Mouse (Mus musculus) intestine, embryonic 15.5 days (tissue): ENCODE measurements at regions not wholly inside any gene's neighbourhood (a gene's known extent, or its start where the extent isn't known, plus 50 kb on each side); places are given as distances from the start of the nearest gene placed in this dataset.

Experiments used
- ATAC-seq: fragments of 200-750 bp; cut with Nextera tagmentation; 2 replicates; pipeline ENCODE4 v1.8.0; 2017; ENCODE audit warnings: moderate TSS enrichment, moderate library complexity
- H3K27ac ChIP-seq: fragments of 300-500 bp; sonication (generic); 2 replicates; pipeline ENCODE4 v1.5.1; 2015; ENCODE audit warnings: mild to moderate bottlenecking, inconsistent platforms
- H3K27me3 ChIP-seq: fragments of 300-500 bp; sonication (generic); replicated peaks from 2 replicates; pipeline ENCODE4 v1.6.1; 2015; ENCODE audit warnings: inconsistent platforms
- H3K36me3 ChIP-seq: fragments of 300-500 bp; sonication (generic); 2 replicates; pipeline ENCODE4 v1.6.1; 2015; ENCODE audit warnings: inconsistent platforms
- H3K4me1 ChIP-seq: fragments of 300-500 bp; sonication (generic); replicated peaks from 2 replicates; pipeline ENCODE4 v1.6.1; 2015; ENCODE audit warnings: inconsistent platforms
- H3K4me2 ChIP-seq: fragments of 300-500 bp; sonication (generic); replicated peaks from 2 replicates; pipeline ENCODE4 v1.6.1; 2015; ENCODE audit warnings: mild to moderate bottlenecking, inconsistent platforms
- H3K4me3 ChIP-seq: fragments of 300-500 bp; sonication (generic); replicated peaks from 2 replicates; pipeline ENCODE4 v1.5.1; 2015; ENCODE audit warnings: inconsistent platforms
- H3K9ac ChIP-seq: fragments of 300-500 bp; sonication (generic); 2 replicates; pipeline ENCODE4 v1.6.1; 2015; ENCODE audit warnings: inconsistent platforms
- H3K9me3 ChIP-seq: fragments of 300-500 bp; sonication (generic); 2 replicates; pipeline ENCODE4 v1.6.1; 2016; ENCODE audit warnings: inconsistent platforms
- WGBS: fragments of 180-500 bp; shearing (Covaris S2); methylation state at CpG from one replicate; pipeline ENCODE4 v1.1.7; 2015; 5-methylcytosine and 5-hydroxymethylcytosine counted together

DNA sequence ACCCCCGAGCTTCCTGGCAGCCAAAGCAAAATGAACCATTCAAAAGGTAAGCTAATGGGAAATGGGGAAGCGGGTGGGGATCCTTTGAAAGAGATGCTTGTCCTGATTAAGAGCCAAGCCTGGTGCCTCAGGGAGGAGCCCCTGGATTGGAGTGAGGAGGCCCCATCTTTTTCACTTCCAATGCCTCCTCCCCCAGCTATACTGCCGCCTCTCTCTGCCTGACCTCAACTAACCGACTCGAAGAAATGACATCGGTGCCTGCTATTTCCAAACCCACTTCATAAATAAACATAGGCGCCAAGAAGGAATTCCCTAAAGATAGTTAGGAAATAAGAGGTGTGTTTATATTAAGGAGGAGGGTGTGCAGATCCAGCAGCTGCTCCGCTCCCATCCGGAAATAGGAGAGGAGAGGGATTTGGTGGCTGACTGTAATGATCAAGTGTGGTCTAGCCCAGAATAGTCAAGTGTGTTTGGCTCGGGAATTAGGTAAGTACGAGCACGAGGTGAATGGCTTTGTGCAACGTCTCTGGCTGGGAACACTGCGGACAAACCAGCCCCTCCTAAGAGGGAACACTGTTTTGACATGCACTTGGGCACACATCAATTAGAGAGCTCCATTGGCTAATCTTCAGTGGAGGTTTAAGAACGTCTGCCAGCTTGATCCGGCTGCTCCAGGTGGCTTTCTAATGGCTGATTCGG, 224.4 kb downstream of the Tle3 start:
- Histone ChIP-seq H3K9me3 (no peaks in the 10 kb centered on the region), H3K4me2 (0 out of 2 replicates have a peak overlapping the region, but pooled peaks have one; percentile 7), H3K4me1 (peaks cover 15% of the 10 kb centered on the region; the same call in 1 of the 2 replicates), H3K27ac (no peak overlapping the region), H3K27me3 (no peaks in the 10 kb centered on the region), H3K9ac (no peak overlapping the region), H3K36me3 (no peaks in the 10 kb centered on the region), H3K4me3 (no peak overlapping the region)
- 32% methylated on average over 17 of the region's 17 CpGs for WGBS
- no peak for ATAC-seq

DNA sequence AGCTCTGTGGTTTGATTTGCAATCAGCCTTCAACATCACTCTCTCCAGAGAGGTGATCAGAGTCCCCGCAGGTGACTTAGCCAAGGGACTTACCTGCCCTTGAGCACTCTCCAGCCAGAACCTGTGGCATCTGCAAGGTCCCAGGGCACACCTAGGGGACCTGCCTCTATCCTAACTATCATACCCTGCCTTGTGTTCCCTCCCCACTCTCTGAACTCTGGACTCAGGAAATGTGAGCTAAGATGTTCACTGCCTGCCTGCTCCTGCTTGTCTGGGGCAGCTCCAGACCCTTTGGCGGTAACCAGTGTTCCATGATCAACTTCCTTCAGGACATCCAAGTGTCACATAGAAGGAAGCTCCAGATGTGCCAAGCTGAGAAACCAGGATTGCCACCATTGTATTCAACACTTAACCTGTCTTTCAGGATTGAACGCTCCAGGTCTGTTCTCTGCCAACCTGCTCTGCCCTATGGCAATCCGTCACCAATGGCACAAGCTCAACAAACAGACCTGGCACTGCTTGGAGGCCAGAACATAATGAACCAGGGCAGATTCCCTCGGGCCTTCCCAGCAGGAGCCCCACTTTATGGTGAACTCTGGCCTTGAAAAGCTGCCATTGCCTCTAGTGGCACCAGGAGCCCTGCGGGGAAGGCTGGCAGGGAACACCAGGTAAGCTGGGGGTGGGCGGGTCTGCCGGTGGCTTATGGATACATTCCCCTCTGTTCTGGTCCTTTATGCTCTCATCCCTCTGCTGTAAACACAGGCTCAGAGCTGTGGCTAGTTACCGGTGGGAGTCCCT, 223.2 kb downstream of the Tle3 start:
- H3K4me1 ChIP-seq: peaks cover 15% of the 10 kb centered on the region; the same call in 1 of the 2 replicates
- H3K27ac ChIP-seq: no peak overlapping the region
- no peaks in the 10 kb centered on the region for H3K27me3 ChIP-seq
- H3K9ac ChIP-seq: no peak overlapping the region
- no peaks in the 10 kb centered on the region for H3K9me3 ChIP-seq
- ATAC-seq: peak; percentile 79; the same call in 1 of the 2 replicates
- no peaks in the 10 kb centered on the region for H3K36me3 ChIP-seq
- no peak overlapping the region for H3K4me2 ChIP-seq
- 72% methylated on average over 9 of the region's 9 CpGs for WGBS
- H3K4me3 ChIP-seq: no peak overlapping the region

DNA sequence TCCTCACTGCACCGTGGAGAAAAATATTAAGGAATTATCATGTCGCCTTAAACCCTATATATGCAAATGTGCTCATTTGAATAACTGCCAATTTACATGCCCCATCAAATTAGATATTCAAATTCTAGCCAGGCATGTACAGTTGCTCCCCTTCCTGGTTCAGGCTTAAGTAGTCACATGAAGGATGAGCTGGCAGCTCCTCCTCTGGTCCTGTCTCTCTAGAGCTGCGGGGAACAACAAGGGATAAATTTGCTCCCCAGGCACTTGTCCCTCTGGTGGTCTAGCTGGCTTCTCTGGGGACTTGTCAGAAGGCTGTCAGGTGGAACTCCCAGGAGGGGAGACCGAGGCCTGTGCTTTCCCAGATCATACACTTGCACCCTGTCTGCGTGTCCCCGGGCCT, 221.8 kb downstream of the Tle3 start:
- no peak for ATAC-seq
- Histone ChIP-seq H3K9ac (no peak overlapping the region), H3K4me1 (peaks cover 15% of the 10 kb centered on the region; the same call in 1 of the 2 replicates), H3K4me2 (no peak overlapping the region), H3K27ac (no peak overlapping the region), H3K27me3 (no peaks in the 10 kb centered on the region), H3K9me3 (no peaks in the 10 kb centered on the region), H3K4me3 (no peak overlapping the region), H3K36me3 (no peaks in the 10 kb centered on the region)
- 85% methylated on average over 6 of the region's 6 CpGs for WGBS

DNA sequence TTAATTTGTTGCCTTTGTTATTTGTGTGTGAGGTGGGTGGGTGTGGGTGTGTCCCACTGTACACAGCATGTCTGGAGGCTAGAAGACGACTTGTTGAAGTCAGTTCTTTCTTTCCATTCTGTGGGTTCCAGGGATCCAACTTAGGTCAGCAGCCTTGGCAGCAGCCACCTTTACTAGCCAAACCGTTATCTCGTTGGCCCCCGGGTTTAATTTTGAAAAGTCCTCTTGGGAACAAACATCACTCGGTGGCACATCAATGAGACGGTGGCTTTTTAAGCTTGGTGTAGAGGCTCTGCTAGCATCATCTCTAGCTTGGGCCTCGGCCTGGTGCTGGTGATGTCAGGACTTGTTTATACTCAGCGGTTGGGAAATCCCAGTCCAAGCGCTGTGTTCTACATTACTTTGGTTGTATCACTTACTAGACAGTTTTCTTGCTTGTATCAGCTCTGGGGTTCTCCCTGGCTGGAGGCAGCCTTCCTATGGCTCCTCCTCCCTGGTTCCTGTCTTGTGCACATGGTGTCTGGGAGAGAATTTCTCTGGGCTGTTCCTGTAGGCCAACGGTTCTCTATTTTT, 217.6 kb downstream of the Tle3 start:
- WGBS: 76% methylated on average over 10 of the region's 10 CpGs

DNA sequence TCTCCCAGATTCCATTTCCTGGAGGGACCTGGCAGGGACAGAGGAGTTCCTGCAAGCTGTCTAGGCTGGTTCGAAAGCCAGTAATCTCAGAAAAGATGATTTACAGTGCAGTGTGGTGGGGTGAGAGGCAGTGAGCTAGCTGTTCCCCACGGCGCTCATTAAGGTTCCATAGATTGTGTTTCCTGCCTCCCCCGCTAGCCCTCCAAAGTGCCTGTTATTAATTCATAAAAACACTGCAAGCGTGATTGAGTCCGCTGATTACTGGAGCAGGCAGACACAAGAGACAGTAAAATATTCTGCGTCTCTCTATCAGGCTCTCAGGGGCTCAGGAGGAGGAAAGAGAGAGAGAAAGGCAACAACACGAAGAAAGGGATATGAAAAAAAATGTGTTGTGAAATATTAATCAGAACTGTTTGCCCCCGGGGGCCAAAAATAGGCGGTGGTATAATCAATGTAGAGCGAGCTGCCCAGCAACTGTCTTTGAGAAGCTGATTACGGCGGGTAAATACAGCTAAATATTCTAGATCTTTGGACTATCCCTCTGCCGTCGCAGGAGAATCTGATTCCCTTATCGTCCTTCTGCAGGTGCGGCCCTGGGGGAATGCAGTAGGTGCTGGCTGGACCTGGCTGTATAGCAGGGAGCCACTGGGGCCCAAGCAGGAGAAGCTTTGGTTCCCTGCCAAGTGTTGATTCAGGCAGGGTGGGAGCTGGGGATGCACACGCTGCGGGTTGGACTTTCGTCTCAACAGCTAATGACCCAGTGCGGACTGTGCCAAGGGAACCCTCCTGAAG, 211.3 kb downstream of the Tle3 start:
- no peaks in the 10 kb centered on the region for H3K9me3 ChIP-seq
- peak overlapping the region; percentile 78 for H3K27ac ChIP-seq
- WGBS: 42% methylated on average over 21 of the region's 21 CpGs

More for the DNA sequence above, 217.6 kb downstream of the Tle3 start:
- Histone ChIP-seq H3K9me3 (no peaks in the 10 kb centered on the region), H3K27ac (no peak overlapping the region), H3K9ac (no peak overlapping the region), H3K27me3 (no peaks in the 10 kb centered on the region), H3K4me3 (no peak overlapping the region), H3K4me2 (no peak overlapping the region), H3K36me3 (no peaks in the 10 kb centered on the region), H3K4me1 (0 out of 2 replicates have a peak, but pooled peaks cover under 1% of the 10 kb centered on the region)
- ATAC-seq: no peak

DNA sequence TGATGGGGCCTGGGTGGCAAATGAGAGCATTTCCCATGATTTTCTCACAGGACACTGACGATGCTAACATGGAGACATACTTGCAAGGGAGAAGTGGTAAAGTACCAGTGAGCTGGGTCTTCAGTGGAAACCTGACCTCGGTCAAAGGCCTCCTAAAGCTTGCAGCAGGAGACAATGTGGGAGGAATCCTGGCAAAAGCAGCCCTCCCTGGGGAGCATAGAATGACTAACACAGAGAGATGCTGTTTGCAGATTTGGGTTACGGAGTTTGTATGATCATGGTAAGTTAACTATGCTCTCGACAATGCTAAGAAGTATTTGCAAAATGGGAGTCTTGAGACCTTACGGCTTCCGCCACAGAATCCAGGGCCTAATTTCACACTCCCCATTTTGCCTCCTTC, 208.9 kb downstream of the Tle3 start:
- Histone ChIP-seq H3K36me3 (no peaks in the 10 kb centered on the region), H3K4me3 (no peak overlapping the region), H3K27ac (no peak overlapping the region), H3K4me1 (peaks cover 16% of the 10 kb centered on the region), H3K27me3 (no peaks in the 10 kb centered on the region), H3K9ac (no peak overlapping the region), H3K9me3 (no peaks in the 10 kb centered on the region), H3K4me2 (no peak overlapping the region)
- ATAC-seq: no peak
- WGBS: 82% methylated on average over 6 of the region's 6 CpGs

More for the DNA sequence above, 211.3 kb downstream of the Tle3 start:
- ATAC-seq: peak; percentile 97
- Histone ChIP-seq H3K9ac (no peak overlapping the region), H3K4me2 (0 out of 2 replicates have a peak overlapping the region, but pooled peaks have one; percentile 24), H3K4me1 (peaks cover 16% of the 10 kb centered on the region), H3K36me3 (no peaks in the 10 kb centered on the region), H3K27me3 (no peaks in the 10 kb centered on the region), H3K4me3 (no peak overlapping the region)

DNA sequence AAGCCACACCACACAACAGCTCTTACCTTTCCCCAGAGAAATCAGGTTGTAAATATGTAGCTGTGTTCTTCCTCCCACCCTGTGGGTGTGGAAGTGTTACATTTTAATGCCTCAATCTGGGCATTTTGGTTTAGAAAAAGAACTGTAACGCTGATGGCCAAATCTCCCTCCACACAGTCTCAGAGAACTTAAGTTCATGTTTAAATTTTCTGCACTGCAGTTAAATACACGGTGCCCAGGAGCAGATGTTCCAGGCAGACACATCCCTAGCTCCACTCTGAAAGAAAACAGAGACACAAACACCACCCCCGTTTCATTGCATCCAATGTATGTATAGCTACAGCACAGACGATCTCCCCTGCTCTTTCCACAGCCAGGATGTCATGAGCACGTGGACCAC, 206.1 kb downstream of the Tle3 start:
- Histone ChIP-seq H3K4me1 (peaks cover 13% of the 10 kb centered on the region), H3K27ac (no peak overlapping the region), H3K9ac (no peak overlapping the region), H3K36me3 (no peaks in the 10 kb centered on the region), H3K27me3 (no peaks in the 10 kb centered on the region), H3K9me3 (no peaks in the 10 kb centered on the region), H3K4me3 (no peak overlapping the region), H3K4me2 (no peak overlapping the region)
- WGBS: 42% methylated on average over 5 of the region's 5 CpGs
- ATAC-seq: no peak

DNA sequence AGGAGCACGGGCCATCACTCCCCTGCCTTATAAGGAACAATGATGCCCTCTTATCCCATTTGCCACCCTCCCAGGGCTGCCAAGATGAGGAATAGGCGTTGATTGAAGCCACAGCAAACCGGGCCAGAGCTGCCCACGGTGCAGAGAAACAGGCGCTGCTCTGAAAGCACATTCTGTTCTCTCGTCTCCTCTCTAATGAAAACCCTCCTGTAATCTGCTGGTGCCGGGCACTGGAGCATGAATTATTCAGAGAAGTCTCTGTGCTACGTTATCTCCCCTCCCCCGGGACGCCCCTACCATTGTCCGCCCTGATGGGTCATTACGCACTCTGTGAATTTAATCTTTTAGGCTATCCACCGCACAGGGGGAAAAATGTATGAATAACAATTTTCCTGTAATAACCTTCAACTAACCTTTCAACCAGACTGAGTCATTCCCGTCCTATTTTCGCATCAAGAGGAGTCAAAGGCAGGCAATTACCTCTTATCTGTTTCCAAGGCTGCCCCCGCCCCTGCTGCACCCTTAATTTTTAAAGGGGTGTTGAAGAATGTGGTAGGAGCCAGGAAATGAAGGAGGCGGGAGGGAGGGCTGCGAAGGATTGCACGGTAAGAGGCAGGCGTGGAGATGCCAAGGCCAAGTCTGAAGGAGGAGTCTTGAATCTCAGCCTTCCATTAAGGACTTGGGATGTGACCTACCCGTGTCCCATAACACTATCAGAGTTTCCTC, 201.6 kb downstream of the Tle3 start:
- no peaks in the 10 kb centered on the region for H3K27me3 ChIP-seq
- H3K9ac ChIP-seq: no peak overlapping the region
- H3K4me1 ChIP-seq: peaks cover 16% of the 10 kb centered on the region
- ATAC-seq: peak; percentile 17; the same call in 1 of the 2 replicates
- H3K27ac ChIP-seq: no peak overlapping the region
- H3K4me2 ChIP-seq: no peak overlapping the region
- WGBS: 47% methylated on average over 21 of the region's 21 CpGs
- no peaks in the 10 kb centered on the region for H3K36me3 ChIP-seq
- H3K4me3 ChIP-seq: no peak overlapping the region
- H3K9me3 ChIP-seq: no peaks in the 10 kb centered on the region

DNA sequence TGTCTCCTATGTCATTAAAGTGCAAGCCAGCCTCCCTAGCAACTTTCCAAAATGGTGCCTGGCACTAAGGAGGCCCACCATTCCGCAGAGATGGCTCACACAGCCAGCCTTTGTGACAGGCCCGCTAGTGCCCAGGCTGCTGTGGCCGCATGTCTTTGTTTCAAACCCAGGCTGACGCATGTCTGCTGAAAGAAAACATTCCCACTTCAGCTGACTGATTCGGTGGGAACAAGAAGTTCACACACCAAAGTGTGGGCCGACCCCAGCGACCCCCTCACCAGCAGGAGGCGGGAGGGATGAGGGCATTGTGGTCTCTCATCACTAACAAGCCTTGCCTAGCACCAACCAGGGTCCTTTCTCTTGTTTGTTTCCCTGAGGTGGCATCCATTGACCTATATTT, 190.9 kb downstream of the Tle3 start:
- Histone ChIP-seq H3K36me3 (no peaks in the 10 kb centered on the region), H3K27me3 (no peaks in the 10 kb centered on the region), H3K27ac (no peak overlapping the region), H3K4me2 (no peak overlapping the region), H3K4me3 (no peak overlapping the region), H3K9ac (no peak overlapping the region), H3K9me3 (no peaks in the 10 kb centered on the region), H3K4me1 (no peaks in the 10 kb centered on the region)
- ATAC-seq: no peak
- 61% methylated on average over 8 of the region's 8 CpGs for WGBS

DNA sequence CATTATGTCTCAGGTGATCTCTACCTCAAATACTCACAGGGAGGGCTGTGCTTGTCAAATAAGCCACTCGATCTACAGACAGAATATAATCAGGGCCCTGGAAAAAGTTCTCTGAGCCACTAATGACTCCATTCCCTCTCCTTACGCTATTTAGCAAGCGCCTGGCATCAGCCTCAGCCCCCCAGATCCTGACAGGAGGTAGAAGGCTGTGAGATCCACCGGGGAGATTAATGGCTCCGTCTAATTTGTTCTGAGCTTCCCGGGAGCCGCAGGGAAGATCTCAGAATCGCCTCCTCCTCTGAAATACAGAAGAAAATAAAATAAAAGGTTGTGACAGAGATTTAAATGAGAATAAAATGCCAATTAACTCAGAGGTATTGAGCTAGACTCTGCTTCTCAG, 189.4 kb downstream of the Tle3 start:
- H3K36me3 ChIP-seq: no peaks in the 10 kb centered on the region
- H3K4me3 ChIP-seq: no peak overlapping the region
- no peaks in the 10 kb centered on the region for H3K27me3 ChIP-seq
- no peak for ATAC-seq
- H3K9ac ChIP-seq: no peak overlapping the region
- H3K9me3 ChIP-seq: no peaks in the 10 kb centered on the region
- H3K4me1 ChIP-seq: no peaks in the 10 kb centered on the region
- no peak overlapping the region for H3K27ac ChIP-seq
- H3K4me2 ChIP-seq: no peak overlapping the region
- WGBS: 44% methylated on average over 8 of the region's 8 CpGs

DNA sequence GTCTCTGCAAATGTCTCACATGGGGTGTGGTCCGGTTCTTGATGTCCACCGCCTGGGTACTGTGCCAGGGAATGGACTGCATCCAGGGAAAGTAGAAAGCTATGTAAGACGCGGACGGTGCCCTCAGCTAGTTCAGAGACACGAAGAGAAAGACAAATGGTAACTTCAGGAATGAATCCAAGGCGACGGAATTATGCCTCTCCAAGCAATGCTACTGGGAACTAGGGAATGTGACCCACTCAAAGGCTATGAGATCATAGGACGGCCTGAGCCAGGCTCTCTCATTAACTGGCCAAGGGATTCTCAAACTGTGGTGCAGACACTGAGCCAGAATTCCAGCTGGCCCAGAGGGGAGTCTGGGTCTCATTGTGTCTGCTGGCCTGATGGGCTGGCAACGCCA, 186.5 kb downstream of the Tle3 start:
- no peaks in the 10 kb centered on the region for H3K36me3 ChIP-seq
- 78% methylated on average over 10 of the region's 10 CpGs for WGBS
- no peak for ATAC-seq

More for the DNA sequence above, 186.5 kb downstream of the Tle3 start:
- H3K27ac ChIP-seq: no peak overlapping the region
- no peaks in the 10 kb centered on the region for H3K9me3 ChIP-seq
- no peaks in the 10 kb centered on the region for H3K4me1 ChIP-seq
- no peak overlapping the region for H3K4me2 ChIP-seq
- H3K9ac ChIP-seq: no peak overlapping the region
- no peaks in the 10 kb centered on the region for H3K27me3 ChIP-seq
- H3K4me3 ChIP-seq: no peak overlapping the region
